Mouse (Mus musculus) liver, adult 2 months (tissue): Measurements from ENCODE around the gene 4930402F06Rik.

Experiments
- CTCF ChIP-seq: fragments of 200-500 bp; IDR thresholded peaks from 2 replicates; pipeline ENCODE4 v1.5.1; 2011; ENCODE audit warnings: low read depth, low read length, control low read depth
- POLR2A ChIP-seq: fragments of 200-500 bp; IDR thresholded peaks from 2 replicates; pipeline ENCODE4 v1.6.1; 2011; ENCODE audit warnings: low read length, control low read depth; ENCODE audit not compliant: insufficient read depth; ENCODE audit errors: extremely low read depth

GRCm38 (mm10) chr2:35331205-35331604, 65.8 kb downstream of the 4930402F06Rik start:
- TF ChIP-seq CTCF (no peak), POLR2A (no peak)
